Mouse (Mus musculus) forelimb bud, embryonic 11.5 days (tissue): Measurements from ENCODE around the gene Dynll1.
A peak's percentile ranks its signal among the peaks of the same experiment; 100 is the strongest.

Experiments
- DNase-seq: peaks from one replicate; pipeline ENCODE4 v3.0.0-alpha.2; 2012; ENCODE audit warnings: low read depth, low spot score

The Dynll1 gene

DNA sequence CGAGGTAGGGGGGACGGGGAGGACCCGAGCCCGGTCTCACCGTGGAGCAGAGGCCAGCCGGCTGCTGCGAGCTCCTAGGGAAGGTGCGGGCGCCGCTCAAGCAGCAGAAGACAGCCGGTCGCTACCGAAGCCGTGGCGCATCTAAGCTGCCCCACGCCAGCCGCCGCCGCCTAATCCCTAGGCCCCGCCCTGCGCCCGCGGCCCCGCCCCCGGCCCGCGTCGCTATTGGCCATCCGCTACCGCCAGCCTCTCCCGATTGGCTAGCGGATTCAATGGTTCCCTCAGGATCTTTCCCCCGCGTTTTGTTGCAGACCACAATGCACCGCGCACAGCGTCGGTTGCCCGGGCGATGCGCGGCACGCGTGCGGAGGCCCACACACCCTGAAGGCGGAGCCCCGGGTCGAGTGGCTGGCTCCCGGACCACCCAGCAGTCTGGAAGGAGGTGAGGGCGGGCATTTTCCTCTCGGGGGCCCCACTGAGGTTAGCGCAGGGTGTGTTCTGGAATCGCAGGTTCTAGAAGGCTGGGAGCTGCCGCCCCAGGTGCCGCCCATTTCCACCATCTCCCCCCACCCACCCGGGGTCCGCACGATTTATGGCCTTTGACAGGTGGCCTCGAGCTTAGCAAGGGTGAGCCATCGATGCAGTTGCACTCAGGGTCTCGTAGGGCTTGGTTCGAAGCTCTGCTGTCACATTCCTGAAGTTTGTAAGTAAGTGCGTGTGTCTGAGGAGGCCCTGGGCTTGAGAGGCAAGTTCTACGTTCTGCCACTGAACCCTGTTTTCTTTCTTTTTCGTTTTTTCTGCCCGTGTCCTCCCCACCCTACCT lies at the start of gene Dynll1:
TSS of gene Dynll1 (minus strand) at position 208 of the 823 bp plus-strand sequence.
- DNase-seq: peak; percentile 100

DNA sequence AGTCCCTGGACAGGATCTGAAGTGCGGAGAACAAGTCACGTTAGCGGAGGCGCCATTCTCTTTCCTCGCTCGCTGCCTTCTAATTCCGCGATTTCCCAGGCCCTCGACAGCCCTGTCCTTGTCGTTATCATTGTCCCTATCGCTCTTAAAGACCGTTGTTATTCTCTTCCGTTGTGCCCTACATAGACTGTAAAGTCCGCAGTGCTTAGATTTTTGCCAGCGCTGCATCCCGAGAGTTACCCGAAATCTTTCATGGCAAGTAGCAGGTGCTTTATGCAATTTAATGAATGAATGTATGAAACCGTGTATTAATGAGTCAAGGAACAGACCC lies 48.4 kb upstream of the Dynll1 start:
- DNase-seq: no peak

DNA sequence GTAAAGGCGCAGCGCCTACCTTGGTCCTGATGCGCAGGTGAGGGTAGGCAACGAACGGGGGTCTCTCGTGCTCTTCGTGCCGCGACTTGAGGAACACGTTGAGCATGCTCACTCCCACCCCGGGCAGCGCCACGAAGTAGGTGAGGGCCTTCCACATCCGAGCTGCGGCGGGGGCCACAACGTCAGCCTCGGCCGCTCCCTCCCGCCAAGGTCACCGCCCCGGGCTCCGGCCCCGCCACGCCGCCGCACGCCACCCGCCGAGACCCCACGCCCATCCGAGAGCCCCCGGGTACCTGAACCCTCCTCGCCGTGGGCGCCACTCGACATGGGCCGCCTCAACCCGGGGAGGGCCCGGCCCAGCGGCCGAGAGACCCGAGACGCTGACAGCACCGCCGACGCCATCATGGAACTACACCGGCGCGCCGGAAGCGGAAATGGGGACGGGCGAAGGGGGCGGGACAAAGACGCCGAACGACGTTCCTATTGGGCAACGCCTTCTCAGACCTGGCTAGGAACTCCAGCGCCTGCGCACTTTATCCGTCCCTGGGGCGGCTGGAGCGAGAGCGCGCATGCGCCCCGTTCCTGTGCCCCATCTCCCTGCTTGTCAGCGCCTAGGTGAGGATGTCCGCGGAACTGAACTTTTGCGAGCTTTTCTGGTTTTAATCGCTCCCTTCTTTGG lies 47.9 kb upstream of the Dynll1 start, which contains the start of gene Cox6a1:
TSS of gene Cox6a1 (minus strand) at position 436 of the 679 bp plus-strand sequence.
- DNase-seq: peak; percentile 99

DNA sequence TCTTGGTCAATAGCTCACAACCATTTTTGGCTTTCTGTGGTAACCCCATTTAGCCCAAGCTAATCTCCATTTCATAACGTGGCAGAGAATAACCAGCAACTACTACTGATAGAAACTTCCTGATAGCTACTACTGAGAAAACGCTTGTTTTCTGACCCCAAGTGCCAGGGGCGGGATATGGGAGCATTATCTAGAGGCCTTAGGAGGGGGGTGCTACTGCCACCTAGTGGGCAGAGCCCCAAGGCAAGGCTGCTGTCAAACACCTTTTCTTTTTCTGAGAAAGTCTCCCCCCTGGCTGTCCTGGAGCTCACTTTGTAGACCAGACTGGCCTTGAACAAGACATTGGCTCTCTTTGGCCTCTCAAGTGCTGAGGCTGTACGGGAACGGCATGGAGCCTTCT lies 46.8 kb upstream of the Dynll1 start:
- peak; percentile 89 for DNase-seq

DNA sequence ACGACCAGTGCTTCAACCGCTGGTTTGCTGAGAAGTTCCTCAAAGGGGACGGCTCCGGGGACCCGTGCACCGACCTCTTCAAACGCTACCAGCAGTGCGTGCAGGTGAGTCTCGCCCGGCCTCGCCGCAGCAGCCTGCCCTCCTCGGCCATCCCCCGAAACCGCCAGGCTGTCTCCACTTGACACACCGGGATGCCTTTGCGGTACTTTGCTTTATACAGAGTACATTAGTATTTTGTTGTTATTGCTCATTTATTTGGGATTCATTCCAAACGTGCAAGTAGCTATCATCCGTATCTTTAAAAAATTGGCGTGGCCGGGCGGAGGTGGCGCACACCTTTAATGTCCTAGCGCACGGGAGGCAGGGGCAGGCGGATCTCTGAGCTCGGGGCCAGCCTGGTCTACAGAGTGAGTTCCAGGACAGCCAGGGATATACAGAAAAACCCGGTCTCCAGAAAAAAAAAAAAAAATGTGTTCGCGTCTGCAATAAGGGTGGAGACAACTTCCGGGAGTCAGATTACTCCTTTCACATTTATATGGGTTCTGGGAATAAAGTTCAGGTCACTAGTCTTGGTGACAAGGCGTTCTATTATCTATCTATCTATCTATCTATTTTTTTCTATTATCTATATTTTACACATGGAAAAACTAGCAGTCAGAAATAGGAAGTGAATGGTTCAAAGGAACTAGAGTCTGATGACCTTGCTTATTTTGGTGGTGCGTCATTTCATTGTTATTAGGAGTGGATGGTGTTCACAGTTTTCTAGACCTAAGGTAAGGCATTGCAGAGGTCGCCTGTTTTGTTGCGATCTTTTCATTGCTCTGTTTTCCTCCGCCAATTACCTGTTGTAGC lies 40.7 kb upstream of the Dynll1 start:
- DNase-seq: no peak

DNA sequence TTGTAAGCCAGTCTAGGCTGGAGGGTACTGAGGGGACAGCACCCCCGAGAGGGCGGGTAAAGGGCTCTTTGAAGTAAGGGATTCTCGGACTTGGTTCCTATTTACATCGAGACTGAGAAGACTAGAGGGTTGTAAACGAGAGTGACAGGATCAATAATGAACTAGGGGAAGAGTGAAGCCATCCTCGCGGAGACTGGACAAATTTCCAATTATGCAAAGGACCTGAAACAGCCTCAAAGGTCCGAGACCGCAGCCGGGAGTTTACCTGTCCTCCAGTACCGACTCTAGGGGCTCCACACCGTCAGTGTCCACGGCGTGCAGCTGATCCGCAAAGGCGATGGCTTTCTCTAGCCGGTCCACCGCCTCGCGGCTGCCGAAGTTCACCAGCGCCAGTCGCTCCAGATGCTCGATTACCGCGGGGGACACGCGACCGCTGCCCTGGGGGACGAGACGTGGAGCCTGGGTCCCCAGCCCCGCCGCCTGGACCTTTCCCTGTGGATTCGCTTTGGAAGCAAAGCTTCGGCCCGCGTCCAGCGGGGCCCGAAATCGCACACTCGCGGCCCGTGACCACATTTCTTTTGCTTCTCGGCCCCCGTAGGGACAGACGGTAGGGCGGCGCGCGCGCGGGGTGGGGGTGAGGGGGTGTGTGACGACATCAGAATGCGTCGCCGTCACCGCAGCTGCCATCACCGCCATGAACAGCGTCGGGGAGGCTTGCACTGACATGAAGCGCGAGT lies 39.9 kb upstream of the Dynll1 start, which contains the start of the genes Gatc and Triap1:
TSS of gene Gatc (minus strand) at position 602 of the 737 bp plus-strand sequence.
TSS of gene Triap1 (plus strand) at position 649 of the 737 bp plus-strand sequence.
- peak; percentile 84 for DNase-seq

DNA sequence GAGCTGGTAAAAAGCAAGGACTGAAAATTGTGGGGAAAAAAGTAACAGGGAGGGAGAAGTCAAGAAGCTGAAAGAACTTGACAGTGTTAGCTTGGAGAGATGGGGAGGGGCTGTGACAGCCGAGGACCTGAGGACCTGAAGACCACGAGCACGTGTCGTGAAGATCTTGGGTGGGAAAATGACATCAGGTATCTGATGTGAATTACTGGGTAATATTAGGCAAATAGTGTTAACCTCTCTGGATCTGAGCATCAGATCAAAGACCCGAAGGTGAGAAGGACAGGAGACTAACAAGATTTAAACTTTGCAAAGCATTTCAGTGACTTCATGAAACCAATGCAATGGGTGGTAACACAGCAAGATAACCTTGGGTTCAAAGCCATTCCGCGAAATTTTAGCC lies 39.2 kb upstream of the Dynll1 start:
- no peak for DNase-seq

DNA sequence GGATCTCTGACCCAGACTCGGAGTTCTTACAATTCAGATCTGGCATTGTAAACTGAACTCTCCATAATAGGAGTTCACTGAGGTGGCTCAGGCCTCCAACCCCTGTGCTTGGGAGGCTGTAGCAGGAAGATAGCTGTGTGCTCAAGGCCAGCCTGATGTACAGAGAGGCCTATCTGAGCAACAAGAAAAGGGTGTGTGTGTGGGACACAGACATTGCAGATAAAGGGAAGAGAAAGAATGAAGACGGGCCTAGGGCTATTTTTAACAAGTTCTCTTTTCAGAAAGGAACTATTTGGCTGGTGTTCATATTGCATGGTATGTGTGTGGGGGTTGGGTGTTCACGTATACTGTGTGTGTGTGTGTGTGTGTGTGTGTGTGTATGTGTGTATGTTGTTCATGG lies 32.8 kb upstream of the Dynll1 start:
- DNase-seq: no peak

DNA sequence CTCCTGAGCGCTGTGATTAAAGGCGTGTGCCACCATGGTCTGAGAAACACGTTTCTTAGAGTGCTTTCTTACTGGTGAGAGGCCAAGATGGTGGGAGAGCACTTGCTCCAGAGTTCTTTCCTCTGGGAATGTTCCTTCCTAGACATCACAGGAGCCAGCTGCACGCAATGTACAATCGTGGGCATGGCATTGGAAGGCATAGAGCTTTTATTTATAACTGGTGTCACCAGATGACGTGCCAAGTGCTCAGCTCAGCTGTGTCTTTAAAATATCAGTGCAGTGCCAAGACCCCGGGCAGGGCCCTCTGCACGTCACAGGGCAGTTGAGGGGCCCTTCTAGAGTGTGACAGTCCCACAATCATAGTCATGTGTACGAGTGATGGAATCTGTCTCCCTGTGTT lies 30.2 kb upstream of the Dynll1 start:
- no peak for DNase-seq

DNA sequence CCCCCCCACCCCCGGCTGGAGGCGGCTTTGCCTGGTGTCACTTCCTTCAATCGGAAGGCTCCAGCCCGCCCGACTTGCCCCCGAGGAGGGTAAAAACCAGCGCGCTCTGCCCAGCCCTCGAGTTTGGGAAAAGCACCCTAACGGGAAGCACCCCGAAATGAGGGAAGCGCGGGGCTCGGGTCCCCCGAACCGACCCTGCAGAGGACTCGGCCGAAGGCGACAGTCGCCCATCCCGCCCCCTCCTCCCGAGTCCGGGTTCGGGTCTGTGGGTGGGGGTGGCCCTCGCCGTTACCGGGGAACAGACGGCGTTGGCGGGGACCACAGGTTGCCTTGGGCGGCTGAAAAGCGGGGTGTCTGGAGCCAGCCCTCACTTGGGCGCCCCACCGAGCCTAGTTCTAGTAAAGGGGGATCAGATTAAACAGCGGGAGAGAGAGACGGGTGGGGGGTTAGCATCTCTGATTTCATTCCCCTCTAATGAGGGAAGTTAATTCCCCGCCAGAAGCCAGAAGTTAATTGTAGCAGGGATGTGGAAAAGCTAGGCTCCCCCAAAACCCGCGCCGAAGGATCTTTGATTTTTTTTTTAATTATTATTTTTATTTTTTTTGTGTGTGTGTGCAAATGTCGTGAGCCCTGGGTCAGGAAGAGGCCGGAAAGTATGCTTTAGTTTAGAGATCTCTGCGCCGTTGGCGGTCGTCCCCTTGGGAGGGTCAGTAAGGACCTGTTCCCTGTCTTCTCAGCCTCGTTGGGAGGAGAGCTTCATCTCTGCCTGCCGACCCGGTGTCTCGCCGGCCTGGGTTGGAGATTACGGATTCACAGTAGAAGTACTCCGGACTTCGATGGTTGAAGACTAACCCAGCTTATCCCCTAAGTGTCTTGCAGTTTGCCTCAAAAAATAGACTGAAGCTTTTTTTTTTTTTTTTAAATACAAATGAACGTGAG lies 27.1 kb upstream of the Dynll1 start:
- DNase-seq: no peak

DNA sequence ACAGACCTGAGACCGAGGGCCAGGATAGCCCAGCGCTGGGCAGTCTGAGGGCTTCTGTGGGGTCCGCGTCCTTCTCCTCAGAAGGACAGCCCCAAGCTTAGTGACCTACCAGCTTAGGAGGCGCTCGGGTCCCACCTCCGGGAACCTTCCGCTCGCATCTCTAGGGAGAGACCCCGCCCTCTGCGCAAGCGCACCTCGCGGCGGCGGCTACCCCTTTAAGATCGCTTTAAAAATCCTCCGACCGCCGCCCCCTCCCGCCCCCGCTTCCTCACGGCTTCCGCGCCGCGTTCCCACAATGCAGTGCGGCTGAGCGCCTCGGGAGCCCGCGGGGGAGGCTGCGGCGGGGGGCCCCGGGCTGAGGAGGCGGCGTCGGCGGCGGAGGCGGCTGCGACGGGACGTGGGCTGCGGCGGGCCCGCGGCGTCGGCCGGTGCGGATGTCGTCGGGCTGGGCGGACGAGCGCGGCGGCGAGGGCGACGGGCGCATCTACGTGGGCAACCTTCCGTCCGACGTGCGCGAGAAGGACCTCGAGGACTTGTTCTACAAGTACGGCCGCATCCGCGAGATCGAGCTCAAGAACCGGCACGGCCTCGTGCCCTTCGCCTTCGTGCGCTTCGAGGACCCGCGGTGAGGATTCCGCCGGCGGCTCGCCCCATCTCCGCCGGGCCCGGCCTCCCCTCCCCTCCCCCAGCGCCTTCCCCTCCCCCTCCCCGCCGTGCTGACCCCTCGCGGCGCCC lies 26.2 kb upstream of the Dynll1 start, which contains the start of gene Srsf9:
TSS of gene Srsf9 (plus strand) at position 303 of the 735 bp plus-strand sequence.
- peak; percentile 92 for DNase-seq

DNA sequence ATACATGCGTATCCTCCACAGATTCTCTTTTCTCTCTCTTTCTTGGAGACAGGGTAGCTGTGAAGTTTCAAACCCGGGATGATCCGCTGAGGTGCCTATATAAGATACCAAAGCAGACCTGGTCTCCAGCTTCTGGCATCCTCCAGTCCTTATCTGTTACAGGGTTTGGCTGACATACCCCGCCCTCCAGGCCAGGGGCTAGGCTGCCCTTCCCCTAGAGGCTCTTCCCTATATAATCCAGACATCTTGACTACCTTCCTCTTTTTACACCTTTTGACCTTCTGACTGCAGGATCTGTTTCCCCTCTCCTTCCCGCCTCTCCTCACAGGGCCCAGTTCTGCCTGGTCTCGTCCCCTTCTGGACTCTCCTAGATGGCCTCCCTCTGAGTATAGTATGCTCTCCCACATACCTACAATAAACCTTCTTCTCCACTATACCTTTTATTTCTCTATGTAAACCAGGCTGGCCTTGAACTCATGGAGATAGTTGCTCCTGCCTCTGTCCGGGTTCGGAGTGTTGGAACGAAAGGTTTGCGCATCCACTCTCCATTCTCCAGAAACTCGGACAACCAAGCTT lies 25.5 kb upstream of the Dynll1 start:
- no peak for DNase-seq

DNA sequence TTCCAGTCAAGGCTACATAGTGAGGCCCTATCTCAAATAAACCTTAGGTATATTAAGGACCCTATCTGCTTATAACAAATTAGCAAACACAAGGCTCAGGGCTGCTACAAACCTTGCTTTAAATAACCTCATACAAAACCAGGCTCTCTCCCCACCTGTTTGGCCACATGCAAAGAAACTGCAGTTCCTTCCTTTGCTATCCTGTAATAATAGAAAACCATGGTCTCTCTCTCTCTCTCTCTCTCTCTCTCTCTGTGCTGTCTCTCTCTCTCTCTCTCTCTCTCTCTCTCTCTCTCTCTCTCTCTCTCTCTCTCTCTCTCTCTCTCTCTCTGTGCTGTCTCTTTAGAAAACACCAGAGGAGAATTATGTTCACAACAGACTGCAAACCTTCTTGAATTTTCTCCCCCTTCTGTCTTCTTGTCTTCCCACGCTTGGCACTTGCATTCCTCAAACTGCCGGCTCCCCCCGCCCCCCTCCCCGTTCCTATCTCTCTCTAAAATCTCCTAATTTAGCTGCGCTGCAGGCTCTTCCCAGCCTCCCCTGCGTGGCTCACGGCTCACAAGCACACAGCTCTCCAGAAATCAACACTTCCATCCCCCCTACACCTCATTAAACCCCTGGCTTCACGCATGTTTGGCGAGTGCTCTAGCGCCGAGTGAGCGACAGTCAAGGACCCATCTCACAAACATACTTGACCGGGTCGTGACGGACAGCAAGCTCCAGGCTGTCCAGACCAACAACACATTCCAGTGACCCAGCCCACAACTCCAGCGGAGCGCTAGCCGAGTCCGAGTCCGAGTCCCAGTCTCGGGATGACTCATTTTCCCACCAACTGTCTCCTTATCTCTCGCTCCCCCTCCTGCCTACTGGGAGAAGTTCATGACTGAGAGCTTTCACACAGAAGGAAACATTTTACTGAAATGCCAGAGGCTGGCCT lies 18.5 kb upstream of the Dynll1 start:
- DNase-seq: peak; percentile 40

DNA sequence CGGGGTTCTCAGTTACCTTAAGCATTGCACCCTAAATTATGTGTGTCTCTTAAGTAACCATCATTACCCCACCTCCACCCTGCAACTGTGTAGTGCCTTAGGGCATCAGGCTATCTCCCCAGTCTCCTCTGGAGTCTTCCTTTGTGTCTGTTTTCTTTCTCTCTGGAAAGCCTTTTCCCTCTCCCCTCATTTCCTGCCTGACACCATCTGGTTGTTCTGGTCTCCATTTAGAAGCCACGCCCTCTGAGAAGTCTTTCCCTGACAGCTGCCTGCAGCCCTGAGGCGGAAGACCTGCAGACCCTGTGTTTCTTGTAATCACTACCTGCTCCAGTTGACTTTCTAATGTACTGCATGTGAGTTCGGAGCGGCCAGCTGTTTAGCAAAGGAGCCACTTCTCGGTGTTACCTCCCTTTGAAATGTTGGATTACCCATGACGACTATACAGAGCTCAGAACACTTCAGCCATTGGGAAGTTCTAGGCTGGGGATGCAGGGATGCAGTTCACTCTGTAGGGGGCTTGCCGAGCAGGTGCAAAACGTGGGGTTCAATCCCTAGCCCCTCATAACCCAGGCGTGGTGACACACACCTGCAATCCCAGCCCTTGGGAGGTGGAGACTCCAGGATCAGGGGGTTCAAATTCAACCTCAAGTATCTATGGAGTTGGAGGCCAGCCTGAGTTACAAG lies 17.0 kb upstream of the Dynll1 start:
- DNase-seq: peak; percentile 85

DNA sequence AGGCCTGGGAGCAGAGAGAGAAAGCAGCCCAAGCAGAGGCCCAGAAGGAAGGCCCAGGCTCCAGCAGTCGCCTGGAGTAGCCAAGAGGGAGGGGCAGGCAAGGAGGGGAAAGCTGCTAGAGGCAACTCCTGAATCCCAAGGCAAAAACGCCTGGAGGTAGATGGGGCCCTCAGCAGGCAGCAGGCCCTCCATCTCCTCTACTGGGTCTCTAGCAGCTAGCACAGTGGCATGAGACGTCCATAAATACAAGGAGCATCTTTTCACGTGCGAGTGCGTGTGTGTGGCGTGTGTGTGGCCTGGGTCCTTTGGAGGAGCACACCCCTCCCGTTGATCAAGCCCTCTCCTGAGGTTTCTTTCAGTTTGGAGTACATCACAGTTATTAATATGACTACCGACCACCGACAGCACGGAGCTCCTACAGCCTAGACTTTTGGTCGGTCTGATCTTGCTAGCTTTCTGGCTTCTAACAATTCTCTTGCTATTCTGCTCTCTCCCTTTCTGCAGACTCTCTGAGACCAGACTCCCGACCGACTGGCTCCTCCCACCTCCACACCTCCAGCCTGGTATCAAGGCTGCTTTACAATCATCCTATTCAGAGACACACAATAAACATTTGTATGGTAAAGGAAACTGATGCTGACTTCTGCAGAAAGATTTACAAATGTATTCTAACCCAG lies 16.3 kb upstream of the Dynll1 start:
- peak; percentile 35 for DNase-seq

DNA sequence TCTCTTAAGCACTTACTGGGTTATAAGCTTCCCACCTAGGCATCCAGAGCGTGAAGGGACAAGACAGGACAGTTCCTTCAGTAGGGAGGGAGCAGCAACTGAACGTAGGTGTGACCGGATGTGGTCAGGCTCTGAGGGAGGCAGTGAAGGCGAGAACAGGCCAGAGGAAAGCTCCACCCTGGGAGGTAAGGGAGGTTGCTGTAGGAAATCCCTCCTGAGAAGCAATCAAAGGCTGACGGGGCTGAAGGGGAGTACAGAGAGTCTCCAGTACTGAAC lies 12.8 kb upstream of the Dynll1 start:
- no peak for DNase-seq
